Mouse (Mus musculus) retina, postnatal 1 day (tissue): ENCODE data around the gene Pigt.

ENCODE experiments used
- DNase-seq: peaks from one replicate; pipeline ENCODE4 v3.0.0-alpha.2; 2012

Pigt gene

DNA sequence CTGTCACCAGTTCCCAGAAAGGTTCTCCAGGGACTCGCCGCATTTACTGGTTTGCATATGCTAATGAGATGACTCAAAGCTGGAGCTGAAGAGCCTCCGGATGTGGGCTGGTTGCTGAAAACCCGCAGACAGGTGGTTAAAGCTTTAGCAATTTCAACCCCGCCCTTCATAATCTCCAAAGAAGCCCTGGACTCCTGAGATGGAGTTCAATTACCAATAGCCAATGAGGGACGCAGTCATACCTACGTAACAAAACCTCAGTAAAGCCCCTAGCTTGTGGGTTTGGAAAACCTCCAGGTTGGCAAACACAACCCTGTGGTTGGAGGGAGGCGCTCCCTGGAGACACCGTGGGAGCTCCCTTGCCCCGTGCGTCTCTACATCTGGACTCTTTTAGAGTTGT is 24.5 kb downstream of the Pigt start:
- no peak for DNase-seq

DNA sequence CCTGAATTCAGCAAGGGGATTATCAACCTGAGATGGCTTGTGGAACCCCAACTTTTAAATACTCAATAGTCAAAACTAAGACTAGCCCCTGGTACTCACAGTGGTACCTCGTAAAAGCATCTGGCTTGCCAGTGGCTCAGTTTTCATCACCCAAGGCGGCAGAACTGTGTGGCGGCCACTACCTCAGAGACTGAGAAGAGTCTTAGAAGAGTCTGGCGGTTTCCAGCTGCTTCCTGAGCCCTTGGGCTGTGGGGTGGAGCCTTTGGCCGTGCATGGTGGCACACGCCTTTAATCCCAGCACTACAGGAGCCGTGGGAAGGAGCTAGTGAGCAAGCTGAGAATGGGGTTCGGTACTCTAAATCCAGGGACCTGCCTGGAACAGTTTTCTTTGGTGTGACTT is 25.0 kb downstream of the Pigt start:
- no peak for DNase-seq

DNA sequence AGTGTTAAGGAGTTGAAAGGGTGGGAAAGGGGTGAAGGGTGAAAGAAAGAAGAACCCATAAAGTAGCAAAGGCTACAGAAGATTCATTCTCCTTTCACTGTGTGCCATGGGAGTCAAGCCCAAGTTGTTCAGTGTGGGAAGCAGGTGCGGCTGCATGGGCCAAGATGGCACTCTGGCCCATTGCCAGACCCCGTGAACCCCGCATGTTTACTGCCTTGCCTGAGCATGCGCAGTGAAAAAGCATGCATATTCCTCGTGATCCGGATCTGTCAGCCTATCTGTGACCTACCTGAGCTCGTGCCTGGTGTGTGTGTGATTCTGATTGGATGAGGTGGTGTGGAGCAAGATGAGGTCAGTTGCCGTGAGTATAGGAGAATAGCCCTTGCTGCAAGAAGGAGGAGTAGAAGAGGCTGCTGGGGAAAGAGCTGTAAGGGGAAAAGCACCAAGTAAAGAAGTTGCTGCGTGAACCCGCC is 26.0 kb downstream of the Pigt start:
- DNase-seq = no peak

DNA sequence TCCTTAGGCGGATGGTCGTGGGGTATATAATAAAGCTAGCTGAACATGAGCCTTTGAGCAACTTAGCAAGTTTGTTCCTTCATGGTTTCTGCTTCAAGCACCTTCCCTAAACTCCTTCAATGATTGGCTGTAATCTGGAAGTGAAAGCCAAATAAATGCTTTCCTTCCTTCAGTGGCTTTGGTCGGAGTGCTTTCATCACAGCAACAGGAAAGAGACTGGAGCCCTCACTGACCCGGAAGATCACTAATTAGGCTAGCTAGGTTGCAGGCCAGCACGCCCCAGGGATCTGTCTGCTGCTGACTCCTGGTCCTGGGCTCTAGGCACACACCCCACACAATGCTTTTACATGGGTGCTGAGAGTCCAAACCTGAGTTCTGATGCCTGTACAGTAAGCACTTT is 31.2 kb downstream of the Pigt start:
- DNase-seq = no peak

DNA sequence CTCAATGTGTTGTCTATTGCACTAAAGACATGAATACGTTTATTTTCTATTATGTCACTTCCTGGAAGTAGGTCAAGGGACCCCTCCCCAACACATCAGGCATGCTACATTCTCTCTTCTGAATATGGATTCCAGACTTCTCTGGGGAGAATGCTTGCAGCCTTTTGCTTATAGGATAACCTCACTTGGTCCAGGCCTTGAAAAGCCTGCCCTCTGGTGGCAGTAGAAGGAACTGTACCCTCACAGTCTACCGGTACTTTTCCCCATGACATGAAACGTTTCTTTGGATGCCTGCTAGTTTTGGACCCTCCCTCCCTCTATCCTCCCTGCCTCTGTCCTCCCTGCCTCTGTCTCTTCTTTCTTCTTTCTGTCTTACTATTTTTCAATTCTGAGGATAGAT is 33.8 kb downstream of the Pigt start:
- DNase-seq = peak; percentile 78

DNA sequence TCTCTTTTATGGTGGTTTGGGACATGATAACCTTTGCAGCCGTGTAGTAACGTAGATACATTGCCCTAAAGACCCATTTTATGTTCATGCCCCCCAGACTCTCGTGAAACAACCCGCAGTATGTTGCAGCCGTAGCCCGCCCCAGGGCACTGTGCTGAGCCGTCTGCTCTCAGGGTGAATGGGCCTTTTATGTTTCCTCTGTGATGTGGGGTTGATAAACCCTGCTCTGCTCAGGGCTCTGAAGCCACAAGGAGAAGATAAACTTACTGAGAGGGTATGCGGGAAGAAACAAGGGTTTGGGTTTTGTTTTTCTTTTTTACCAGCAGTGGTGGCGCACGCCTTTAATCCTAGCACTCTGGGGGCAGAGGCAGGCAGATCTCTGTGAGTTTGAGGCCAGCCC is 37.0 kb downstream of the Pigt start:
- DNase-seq = no peak

DNA sequence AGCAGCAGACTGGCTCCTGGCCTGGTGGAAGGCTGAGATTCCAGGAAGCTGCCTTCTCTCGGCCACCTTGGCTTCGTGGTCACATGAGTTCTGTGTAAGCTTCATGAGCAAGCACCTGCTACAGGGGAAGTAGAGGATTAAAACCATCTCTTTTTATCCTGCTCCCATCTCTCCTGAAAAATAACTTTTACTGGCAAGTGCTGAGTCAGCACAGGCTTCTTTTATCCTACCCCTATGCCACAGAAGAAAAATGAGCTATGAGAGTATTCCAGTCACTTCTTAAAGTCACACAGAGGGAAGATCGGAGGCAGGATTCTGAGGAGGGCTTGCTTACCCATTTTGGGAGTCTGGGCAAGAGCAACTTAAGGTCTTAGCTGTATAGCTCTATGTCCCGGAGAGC is 39.7 kb downstream of the Pigt start:
- no peak for DNase-seq

DNA sequence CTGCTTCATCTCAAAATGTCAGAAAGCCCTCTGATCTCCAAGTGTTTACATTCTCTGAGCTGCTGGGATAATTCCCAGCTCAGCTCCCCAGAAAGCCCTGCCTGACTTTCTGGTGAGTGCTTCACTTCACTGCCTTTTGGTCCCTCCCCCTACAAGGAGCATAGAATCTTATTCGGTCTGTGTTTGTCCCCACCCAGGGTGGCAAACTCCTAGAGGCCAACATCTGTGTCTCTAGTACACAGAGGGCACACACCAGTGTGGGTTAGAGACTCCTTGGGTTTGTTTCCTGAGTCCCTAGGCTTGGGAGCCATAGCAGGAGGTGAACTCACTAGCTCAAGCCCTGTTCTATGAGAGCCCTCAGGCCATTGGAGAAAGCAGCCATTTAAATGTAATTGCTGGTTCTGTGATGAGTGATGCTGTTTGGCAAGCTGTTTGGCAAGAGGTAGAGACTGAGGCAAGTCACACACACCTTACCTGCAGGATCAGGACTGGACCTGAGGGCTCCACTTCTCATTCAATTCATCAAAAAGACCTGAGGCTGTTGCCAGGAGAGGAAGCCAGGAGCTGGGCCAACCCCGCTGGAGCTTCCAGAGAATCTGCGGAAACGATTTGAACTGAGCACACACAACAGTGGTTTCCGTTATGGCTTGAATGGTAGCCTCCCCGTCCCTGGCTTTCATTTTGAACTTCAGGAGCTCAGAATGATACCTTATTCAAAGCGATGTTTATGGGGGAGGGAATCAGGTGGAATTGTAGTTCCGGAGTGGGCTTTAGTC is 43.5 kb downstream of the Pigt start:
- no peak for DNase-seq

DNA sequence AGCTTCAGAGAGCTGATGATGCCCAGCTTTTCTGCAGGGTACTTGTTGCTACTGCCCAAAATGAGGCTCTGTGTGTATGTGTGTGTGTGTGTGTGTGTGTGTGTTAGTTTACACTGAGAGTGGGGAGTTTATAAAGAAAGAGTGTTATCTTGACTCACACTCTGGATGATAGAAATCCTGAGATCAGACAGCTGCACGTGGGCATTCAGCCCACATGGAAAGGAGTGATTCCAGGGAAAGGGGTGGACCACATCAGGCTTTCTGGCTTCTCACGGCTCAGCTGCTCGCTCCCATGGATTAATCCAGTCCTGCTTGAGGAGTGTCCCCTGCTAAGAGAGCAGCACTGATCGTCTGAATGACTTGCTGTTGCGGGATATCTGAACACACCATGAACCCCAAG is 44.8 kb downstream of the Pigt start:
- DNase-seq = peak; percentile 24

DNA sequence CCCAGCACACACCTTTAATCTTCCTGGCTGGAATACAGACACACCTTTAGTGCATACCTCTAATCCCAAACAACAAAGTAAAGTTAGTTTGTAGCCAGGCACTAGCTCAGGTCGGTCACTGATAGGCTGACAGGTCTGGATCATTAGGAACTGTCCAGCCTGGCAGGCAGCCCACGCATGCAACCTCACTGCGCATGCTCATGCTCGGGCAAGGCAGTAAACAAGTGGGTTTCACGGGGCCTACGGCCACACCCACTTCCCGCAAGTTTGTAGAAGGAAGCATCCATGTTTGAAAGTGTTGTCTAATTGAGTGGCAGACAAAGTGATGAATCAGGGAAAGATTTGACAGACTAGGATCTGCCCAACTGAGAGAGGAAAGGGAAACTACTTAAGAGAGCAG is 45.3 kb downstream of the Pigt start:
- no peak for DNase-seq

DNA sequence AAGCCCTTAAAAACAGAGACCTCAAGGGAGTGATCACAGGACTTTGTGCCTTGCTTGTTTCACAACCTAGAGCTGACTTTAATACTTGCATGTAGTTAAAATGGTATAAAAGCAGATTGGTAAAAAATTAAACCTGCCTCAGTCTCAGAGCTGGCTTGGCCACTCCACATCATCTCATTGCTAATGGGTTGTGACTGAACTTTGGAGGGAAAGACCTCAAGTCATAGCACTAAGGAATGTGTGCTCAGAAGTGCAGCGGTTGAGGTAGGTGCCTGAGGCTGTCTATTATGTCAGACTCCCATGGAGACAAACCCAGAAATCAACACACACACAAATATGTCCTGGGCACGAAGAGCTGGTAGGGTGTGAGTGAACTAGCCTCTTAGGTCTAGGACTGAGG is 46.4 kb downstream of the Pigt start:
- no peak for DNase-seq

DNA sequence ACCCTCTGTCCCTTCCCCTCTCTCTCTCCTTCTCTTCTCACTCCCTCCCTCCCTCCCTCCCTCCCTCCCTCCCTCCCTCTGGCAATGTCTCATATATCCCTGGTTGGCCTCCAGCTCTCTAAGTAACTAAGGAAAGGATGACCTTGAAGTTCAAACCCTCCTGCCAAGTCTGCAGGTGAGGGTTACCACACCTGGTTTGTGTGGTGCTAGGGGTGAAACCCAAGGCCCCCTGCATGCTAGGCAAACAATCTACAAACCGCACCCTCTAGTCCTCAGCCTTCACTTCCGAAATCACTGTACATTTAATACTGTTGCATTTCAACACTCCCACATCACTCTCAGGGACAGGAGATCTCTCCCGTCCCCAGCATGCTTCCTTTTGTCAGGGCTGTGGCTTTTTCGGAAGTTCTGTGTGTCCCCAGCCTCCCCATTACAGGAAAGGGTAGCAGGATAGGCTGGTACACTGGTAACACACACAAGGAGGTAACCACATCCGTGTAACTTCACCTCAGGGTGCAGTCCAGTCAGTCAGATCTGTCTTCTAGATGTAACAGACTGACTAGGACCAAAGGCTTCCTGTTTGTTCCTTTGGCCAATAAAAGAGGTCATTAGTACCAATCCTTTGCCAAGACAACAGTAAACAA is 47.3 kb downstream of the Pigt start:
- no peak for DNase-seq

DNA sequence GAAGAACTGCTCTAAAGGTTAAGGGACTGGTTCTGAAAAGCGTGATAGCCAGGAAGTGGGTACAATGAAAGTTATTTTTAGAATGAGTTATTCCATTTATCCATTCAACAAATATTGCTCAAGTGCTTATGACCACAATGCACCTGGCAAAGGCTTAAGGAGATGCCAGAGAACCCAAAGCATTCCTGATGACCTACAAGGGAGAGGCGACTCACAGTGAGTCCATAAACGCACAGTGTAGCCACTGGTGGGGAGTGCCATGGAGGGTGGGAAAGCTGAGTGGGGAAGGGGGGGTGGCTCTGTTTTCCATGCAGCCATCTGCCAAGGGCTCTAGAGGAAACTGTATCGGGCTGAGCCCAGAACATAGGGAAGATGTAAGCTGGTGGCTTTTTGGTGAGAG is 52.0 kb downstream of the Pigt start:
- no peak for DNase-seq

DNA sequence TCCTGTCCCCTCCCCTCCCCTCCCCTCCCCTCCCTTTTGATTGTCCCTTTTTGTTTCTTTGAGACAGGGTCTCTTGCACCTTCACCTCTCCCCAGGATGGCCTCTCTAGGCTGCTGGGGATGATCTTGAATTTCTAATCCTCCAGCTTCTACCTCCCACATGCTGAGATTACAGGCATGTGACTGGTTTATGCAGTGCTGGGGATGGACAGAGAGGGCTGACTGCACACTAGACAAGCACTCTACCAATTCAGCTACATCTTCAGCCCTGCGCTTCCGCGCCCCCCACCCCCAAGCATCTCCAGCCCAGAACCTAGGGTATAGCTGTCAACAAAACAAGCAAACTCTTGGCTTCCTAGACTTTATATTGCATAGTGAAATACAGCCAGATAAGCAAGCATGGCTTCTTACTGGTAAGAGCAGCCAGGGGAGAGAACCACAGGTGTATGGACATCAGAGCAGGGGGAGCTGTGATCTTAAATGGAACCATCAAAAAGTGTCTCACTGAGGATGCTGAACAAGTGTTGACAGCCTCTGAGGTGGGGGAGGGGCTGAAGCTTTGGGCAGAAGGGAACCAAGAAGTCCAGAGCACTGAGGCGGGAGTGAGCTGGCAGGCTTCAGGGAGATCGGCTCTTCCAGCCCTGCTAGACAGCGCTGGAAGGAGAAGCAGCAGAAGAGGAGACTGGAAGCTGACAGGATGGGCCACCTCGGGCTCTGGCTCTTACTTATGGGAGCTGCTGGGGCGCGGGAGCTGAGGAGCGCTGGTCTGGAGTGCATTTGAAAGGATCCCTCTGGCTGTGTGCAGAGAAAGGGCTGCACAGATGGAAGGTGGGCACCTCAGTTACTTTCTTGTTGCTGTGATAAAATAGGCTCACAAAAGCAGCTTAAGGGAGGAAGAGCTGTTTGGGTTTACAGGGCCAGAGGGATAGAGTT is 52.9 kb downstream of the Pigt start:
- peak; percentile 44 for DNase-seq

DNA sequence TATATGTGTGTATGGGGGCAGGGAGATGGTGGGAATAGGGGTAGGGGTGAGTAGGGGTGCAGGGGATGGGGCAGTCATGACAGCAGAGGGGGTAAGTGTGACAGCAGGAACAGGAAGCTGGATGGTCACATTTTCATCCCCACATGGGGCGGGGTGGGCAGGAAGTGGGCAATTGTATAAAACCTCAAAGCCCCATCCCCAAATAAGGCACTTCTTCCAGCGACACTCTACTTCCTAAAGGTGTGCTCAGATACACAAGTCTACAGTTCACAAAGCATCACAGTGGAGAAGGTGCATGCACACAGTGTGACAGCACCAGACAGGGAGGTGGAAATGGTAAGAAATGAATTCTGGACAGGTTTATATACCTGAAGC is 53.6 kb downstream of the Pigt start:
- DNase-seq = no peak

DNA sequence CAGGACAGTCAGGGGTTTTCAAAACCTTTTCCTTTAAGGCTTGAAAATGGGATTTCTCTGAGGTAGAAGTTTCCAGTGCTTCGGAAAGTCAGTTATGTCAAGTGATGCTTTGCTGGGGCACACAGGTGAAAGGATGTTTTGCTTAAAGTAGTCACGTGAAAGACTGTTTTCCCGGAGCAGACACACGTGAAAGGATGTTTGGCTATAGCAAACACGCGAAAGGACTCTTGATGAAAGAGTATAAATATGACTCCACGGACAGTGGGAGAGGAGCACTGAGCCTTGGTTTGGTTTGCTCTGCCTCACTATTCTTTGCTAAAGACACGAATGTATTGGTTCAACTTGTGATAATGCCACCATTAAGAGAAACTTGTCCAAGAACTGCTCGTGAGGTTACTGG is 54.2 kb downstream of the Pigt start:
- no peak for DNase-seq
